Mouse (Mus musculus): Measurements from ENCODE around the gene Slmap. TPM values are rescaled to one million over a fixed set of nuclear protein-coding genes. Genes with fewer than 3 reads are reported as not detected.
A peak's percentile ranks its signal among the peaks of the same experiment; 100 is the strongest.
"Not testable (repeated sequence)": the region's sequence is repeated elsewhere in the genome, so short reads cannot be mapped to it uniquely, and the experiment has no call there.

Gene Slmap
- total RNA-seq, 2 experiments from 2014 or later = 73.2 to 87.8 TPM

DNA sequence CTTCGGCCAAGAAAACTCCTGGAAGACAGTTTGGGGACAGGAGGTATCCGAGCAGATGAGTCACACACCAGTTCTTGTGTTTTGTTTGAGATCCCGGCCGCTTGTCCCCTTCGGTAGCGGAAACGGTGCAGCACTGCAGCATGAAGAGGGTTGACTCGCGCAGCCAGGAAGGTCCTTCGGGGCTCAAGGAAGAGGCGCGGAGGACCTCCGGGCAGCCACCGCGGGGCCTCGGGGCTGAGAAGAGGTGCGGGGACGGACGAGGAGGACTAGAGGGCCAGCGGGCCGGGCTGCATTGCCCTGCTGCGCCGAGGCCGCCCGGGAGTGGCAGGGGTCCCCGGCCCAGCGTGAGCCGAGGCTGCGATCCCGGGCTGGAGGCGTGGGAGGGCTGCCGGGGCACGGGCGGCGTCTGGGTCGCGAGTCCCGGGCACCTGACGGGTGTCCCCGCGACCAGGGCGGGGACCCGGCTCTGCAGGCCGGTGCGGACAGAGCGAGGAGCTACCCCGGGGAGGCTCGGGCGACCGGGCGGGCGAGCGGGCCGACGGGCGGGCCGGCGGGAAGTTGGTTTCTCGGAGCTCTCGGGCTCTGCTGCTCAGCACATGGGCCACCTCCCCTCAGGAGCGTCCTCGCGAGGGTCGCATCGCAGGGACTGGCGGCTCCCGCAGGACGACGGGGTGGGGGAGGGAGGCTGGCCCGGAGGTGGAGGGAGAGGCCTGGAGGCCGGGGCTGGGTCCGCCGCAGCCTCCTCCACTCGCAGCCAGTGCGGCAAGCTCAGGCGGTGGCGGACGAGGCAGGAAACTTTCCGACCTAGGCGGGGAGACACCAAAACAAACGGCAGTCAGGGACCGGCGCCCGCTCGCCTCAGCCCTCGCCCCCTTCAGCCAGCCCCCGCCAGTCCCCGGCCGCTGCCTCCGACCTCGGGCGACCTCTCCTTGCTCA, 642 bp downstream of the Slmap start:
- peak; percentile 28 to 41 for DNase-seq
- intact Hi-C loops (cut with DNase I) = loop anchor here (2.0 to 5.0 kb wide), 3 partner anchors 42 to 103 kb away; partner anchors contain the start of gene Arf4

DNA sequence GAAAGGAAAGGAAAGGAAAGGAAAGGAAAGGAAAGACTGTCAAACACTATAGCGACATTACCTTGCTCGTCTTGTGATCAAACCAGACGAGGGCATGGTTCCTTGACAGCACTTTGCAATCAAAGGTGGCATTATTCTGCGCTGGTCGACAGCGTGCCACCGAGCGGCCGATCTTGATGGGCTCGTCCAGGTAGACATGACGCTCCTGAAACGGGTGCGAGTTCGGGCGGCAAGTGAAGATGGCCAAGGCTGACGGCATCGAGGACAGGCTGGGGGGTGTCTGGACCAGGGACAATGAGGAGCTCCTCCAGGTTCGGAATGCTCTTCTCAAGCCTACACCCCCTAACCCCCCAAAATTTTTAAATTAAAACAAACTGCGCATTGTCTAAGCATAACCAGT, 1.5 kb downstream of the Slmap start:
- intact Hi-C loops (cut with DNase I) = loop anchor here (5.0 kb wide), 2 partner anchors 41 to 104 kb away; partner anchors contain the start of gene Arf4
- no peak for DNase-seq

GRCm38 (mm10) chr14:26532752-26533151, 2.0 kb downstream of the Slmap start:
- DNase-seq = no peak
- intact Hi-C loops (cut with DNase I) = loop anchor here (5.0 kb wide), 2 partner anchors 40 to 105 kb away; partner anchors contain the start of gene Arf4

DNA sequence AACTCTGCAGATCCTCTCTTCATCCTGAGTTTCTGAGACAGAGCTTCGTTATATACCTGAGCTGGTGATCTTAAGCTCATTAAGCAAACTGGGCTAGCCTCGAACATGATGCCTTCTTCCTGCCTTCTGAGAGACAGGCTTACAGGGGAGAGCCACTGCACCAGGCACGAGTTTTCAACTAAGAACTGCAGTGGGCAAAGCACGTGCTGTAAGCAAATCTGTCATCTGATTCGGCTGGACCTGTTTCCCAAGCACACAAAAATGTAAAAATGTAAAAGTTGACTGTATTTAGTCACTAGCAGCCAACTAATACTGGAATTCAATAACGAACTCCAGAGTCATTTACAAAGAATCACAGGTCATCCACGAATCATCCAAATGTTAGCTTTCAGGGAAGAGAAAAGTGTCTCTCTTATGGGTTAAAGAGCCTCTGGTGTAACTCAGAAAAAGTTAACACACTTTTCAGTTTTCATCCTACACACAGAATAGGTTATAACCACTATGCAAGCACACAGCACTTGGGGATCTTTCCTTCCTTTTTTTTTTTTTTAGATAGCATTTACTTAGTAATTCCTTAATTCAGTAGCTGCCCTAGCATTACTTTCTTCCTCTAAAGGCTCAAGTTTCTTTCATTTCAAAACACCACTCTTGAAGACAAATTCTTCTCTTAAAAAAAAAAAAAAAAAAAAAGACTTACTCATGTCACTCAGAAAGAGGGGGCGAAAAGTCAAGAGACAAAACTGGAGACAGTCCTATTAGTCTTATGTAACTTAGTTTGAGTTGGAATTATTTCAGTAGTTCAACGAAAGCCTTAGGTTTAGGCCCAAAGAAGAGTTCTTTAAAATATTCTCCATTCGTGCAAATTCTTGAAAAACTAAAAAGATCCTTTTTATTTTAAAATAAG, 3.1 kb downstream of the Slmap start:
- DNase-seq = no peak
- intact Hi-C loops (cut with DNase I) = loop anchor here (5.0 kb wide), 2 partner anchors 39 to 106 kb away; partner anchors contain the start of gene Arf4

GRCm38 (mm10) chr14:26530350-26530749, 4.4 kb downstream of the Slmap start:
- DNase-seq = no peak
- intact Hi-C loops (cut with DNase I) = loop anchor here (5.0 kb wide), 2 partner anchors 38 to 107 kb away; partner anchors contain the start of gene Arf4

DNA sequence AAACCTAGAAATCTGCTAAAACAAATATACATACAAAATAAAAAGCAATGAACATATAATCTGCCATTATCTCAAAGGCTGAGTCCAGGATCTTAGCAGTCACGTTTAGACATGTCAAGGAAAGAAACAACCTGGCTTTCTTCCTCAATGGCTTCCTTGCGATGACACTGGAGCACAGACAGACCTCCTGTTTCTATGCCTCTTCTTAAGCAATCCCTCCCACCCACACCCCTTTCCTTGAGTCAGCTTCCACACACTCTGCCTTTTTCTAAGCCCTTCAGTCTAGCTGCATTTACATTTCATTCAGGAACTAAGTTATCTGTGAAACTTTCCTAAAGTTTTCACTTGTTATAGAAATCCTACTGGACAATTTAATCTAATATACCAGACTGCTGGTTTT, 6.4 kb downstream of the Slmap start:
- DNase-seq = no peak
- intact Hi-C loops (cut with DNase I) = no loop called here

DNA sequence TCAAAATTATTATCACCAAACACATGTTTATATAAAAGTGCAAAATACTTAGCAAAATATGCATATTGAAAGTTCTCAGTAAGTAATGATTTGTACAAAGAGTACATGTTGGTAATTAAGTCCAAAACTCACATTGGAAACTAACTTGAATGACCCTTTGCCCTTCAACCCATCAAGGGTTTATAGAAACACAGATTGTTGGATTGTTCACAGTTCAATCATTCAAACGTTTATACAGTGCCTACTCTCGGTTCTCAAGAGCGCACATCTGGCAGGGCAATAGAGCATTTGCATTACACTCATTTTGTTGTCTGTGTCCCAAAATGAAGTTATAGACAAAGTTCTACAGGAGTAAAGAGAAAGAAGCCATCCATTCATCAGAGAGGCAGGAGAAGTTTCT, 8.8 kb downstream of the Slmap start:
- intact Hi-C loops (cut with DNase I) = no loop called here
- no peak for DNase-seq

DNA sequence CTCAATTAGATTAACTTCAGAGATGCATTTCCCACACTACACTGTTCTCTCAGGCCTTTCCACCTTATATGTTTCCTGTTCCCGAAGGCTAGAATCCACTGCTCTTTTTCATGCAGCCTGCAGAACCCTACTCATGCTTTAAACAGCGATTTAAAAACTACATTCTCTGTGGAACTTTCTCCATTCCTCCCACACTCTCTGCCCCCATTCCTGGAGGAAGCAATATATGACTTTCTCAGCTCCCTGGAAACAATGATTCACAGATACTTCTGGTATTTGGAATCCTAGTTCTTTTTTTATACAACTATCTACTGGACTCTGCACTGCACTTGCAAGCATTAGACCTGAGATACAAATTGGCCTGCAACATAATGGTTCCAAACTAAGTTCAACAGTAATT, 11.6 kb downstream of the Slmap start:
- no peak for DNase-seq
- intact Hi-C loops (cut with DNase I) = no loop called here

GRCm38 (mm10) chr14:26519831-26520230, 14.9 kb downstream of the Slmap start:
- no peak for DNase-seq
- intact Hi-C loops (cut with DNase I) = no loop called here

- DNase-seq = no peak
- intact Hi-C loops (cut with DNase I) = no loop called here
Observed at GRCm38 (mm10) chr14:26517843-26518242, 16.9 kb downstream of the Slmap start.

- DNase-seq; intact Hi-C loops (cut with DNase I): not testable (repeated sequence)
Observed at GRCm38 (mm10) chr14:26516232-26516631, 18.5 kb downstream of the Slmap start.

- intact Hi-C loops (cut with DNase I) = no loop called here
- no peak for DNase-seq
Observed at GRCm38 (mm10) chr14:26515802-26516201, 18.9 kb downstream of the Slmap start.

- intact Hi-C loops (cut with DNase I) = no loop called here
- DNase-seq = no peak
Observed at GRCm38 (mm10) chr14:26510545-26510944, 24.2 kb downstream of the Slmap start.

- intact Hi-C loops (cut with DNase I) = no loop called here
- no peak for DNase-seq
Observed at GRCm38 (mm10) chr14:26508150-26508549, 26.6 kb downstream of the Slmap start.

GRCm38 (mm10) chr14:26507361-26507760, 27.4 kb downstream of the Slmap start:
- intact Hi-C loops (cut with DNase I) = no loop called here
- no peak for DNase-seq

- intact Hi-C loops (cut with DNase I) = no loop called here
- no peak for DNase-seq
Observed at GRCm38 (mm10) chr14:26504541-26504940, 30.2 kb downstream of the Slmap start.

- intact Hi-C loops (cut with DNase I) = no loop called here
- no peak for DNase-seq
Observed at GRCm38 (mm10) chr14:26500136-26500933, 34.4 kb downstream of the Slmap start.

DNA sequence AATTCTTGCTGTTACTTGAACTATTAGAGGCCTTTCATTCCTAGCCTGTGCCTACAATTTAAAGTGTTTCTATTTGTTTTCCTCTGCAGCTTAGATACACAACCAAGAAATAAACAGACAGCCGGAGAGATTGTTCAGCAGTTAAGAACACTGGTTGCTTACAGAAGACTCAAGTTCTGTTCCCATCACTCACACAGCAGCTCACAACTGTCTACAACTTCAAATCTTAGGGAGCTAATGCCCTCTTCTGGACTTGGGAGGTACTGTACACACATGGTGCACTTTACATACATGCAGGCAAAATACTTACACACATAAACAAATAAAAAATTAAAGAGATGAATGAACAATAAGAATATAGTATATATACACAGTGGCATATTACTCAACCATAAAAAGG, 39.7 kb downstream of the Slmap start:
- intact Hi-C loops (cut with DNase I) = no loop called here
- DNase-seq = no peak

GRCm38 (mm10) chr14:26491150-26491549, 43.6 kb downstream of the Slmap start:
- DNase-seq = peak; percentile 45 to 61
- intact Hi-C loops (cut with DNase I) = loop anchor here (5.0 kb wide), 4 partner anchors 41 to 146 kb away; partner anchors contain the start of genes Arf4 and Slmap

Measured in gastrocnemius, postnatal 36 days (tissue).